Mouse (Mus musculus): Measurements from ENCODE around the gene Fam227b. TPM values are rescaled to one million over a fixed set of nuclear protein-coding genes. Genes with fewer than 3 reads are reported as not detected.
A peak's percentile ranks its signal among the peaks of the same experiment; 100 is the strongest.

Gene Fam227b
- polyA plus RNA-seq, 2 experiments, result not detected

GRCm38 (mm10) chr2:126094616-126095015 lies 57.2 kb downstream of the Fam227b start:
- DNase-seq (ENCODE audit: low spot score) (peak; percentile 18), ATAC-seq (ENCODE audit: low FRiP score, low read depth) (no peak)
- H3K9me3 ChIP-seq (ENCODE audit: control insufficient read depth, low read length), result no peaks in the 10 kb centered on the region
- H3K27me3 ChIP-seq (ENCODE audit: control insufficient read depth, insufficient read depth, low read length), result no peaks in the 10 kb centered on the region
- H3K27ac ChIP-seq (replicated peaks; ENCODE audit: low read depth, low read length), result no peak overlapping the region
- H3K4me1 ChIP-seq (ENCODE audit: control insufficient read depth, insufficient read depth, low read length), result 0 out of 2 replicates have a peak, but pooled peaks cover 8% of the 10 kb centered on the region
- H3K9ac ChIP-seq (ENCODE audit: low read depth, low read length, severe bottlenecking), result no peak overlapping the region
- no peak overlapping the region for H3K4me2 ChIP-seq (replicated peaks; ENCODE audit: low read depth, low read length, severe bottlenecking)
- no peak for TF ChIP-seq POLR2A (IDR thresholded peaks at IDR 0.05; ENCODE audit: borderline replicate concordance, extremely low read depth, insufficient read depth, insufficient read length)
- no peak overlapping the region for H3K4me3 ChIP-seq (replicated peaks; ENCODE audit: low read length)
- 32% methylated on average over 4 of the region's 4 CpGs for WGBS
- H3K36me3 ChIP-seq (ENCODE audit: control insufficient read depth, insufficient read depth, low read length), result no peaks in the 10 kb centered on the region

- DNase-seq (ENCODE audit: low spot score) (no peak), ATAC-seq (ENCODE audit: low FRiP score, low read depth) (no peak)
Observed at GRCm38 (mm10) chr2:126090432-126090831, 61.4 kb downstream of the Fam227b start.

GRCm38 (mm10) chr2:126086187-126086586 lies 65.6 kb downstream of the Fam227b start:
- no peak overlapping the region for H3K4me3 ChIP-seq (replicated peaks; ENCODE audit: low read length)
- DNase-seq (ENCODE audit: low spot score), result no peak
- no peak overlapping the region for H3K4me2 ChIP-seq (replicated peaks; ENCODE audit: low read depth, low read length, severe bottlenecking)
- no peak overlapping the region for H3K27ac ChIP-seq (replicated peaks; ENCODE audit: low read depth, low read length)
- no peaks in the 10 kb centered on the region for H3K4me1 ChIP-seq (ENCODE audit: control insufficient read depth, insufficient read depth, low read length)
- 77% methylated on average over 8 of the region's 8 CpGs for WGBS
- no peaks in the 10 kb centered on the region for H3K9me3 ChIP-seq (ENCODE audit: control insufficient read depth, low read length)
- ATAC-seq (ENCODE audit: low FRiP score, low read depth), result no peak
- TF ChIP-seq POLR2A (IDR thresholded peaks at IDR 0.05; ENCODE audit: borderline replicate concordance, extremely low read depth, insufficient read depth, insufficient read length), result no peak
- no peaks in the 10 kb centered on the region for H3K27me3 ChIP-seq (ENCODE audit: control insufficient read depth, insufficient read depth, low read length)
- H3K9ac ChIP-seq (ENCODE audit: low read depth, low read length, severe bottlenecking), result no peak overlapping the region
- no peaks in the 10 kb centered on the region for H3K36me3 ChIP-seq (ENCODE audit: control insufficient read depth, insufficient read depth, low read length)

More at GRCm38 (mm10) chr2:126090432-126090831, 61.4 kb downstream of the Fam227b start:
- H3K4me3 ChIP-seq (replicated peaks; ENCODE audit: low read length), result no peak overlapping the region
- H3K4me2 ChIP-seq (replicated peaks; ENCODE audit: low read depth, low read length, severe bottlenecking), result no peak overlapping the region
- H3K9me3 ChIP-seq (ENCODE audit: control insufficient read depth, low read length), result no peaks in the 10 kb centered on the region
- no peak overlapping the region for H3K9ac ChIP-seq (ENCODE audit: low read depth, low read length, severe bottlenecking)
- WGBS, result 67% methylated on average over 5 of the region's 5 CpGs
- no peak overlapping the region for H3K27ac ChIP-seq (replicated peaks; ENCODE audit: low read depth, low read length)
- H3K4me1 ChIP-seq (ENCODE audit: control insufficient read depth, insufficient read depth, low read length), result 0 out of 2 replicates have a peak, but pooled peaks cover 8% of the 10 kb centered on the region
- TF ChIP-seq POLR2A (IDR thresholded peaks at IDR 0.05; ENCODE audit: borderline replicate concordance, extremely low read depth, insufficient read depth, insufficient read length), result no peak
- no peaks in the 10 kb centered on the region for H3K27me3 ChIP-seq (ENCODE audit: control insufficient read depth, insufficient read depth, low read length)
- no peaks in the 10 kb centered on the region for H3K36me3 ChIP-seq (ENCODE audit: control insufficient read depth, insufficient read depth, low read length)

- Histone ChIP-seq H3K27ac (replicated peaks; ENCODE audit: low read depth, low read length) (no peak overlapping the region), H3K4me2 (replicated peaks; ENCODE audit: low read depth, low read length, severe bottlenecking) (no peak overlapping the region), H3K36me3 (ENCODE audit: control insufficient read depth, insufficient read depth, low read length) (no peaks in the 10 kb centered on the region), H3K9me3 (ENCODE audit: control insufficient read depth, low read length) (no peaks in the 10 kb centered on the region), H3K4me1 (ENCODE audit: control insufficient read depth, insufficient read depth, low read length) (0 out of 2 replicates have a peak, but pooled peaks cover 3% of the 10 kb centered on the region), H3K4me3 (replicated peaks; ENCODE audit: low read length) (no peak overlapping the region), H3K27me3 (ENCODE audit: control insufficient read depth, insufficient read depth, low read length) (no peaks in the 10 kb centered on the region), H3K9ac (ENCODE audit: low read depth, low read length, severe bottlenecking) (no peak overlapping the region)
- ATAC-seq (ENCODE audit: low FRiP score, low read depth) (no peak), DNase-seq (ENCODE audit: low spot score) (no peak)
- WGBS, result 82% methylated on average over 3 of the region's 3 CpGs
- TF ChIP-seq POLR2A (IDR thresholded peaks at IDR 0.05; ENCODE audit: borderline replicate concordance, extremely low read depth, insufficient read depth, insufficient read length), result no peak
Observed at GRCm38 (mm10) chr2:126084326-126084725, 67.5 kb downstream of the Fam227b start.

GRCm38 (mm10) chr2:126079086-126079485 lies 72.7 kb downstream of the Fam227b start:
- Histone ChIP-seq H3K4me1 (ENCODE audit: control insufficient read depth, insufficient read depth, low read length) (0 out of 2 replicates have a peak, but pooled peaks cover 3% of the 10 kb centered on the region), H3K36me3 (ENCODE audit: control insufficient read depth, insufficient read depth, low read length) (no peaks in the 10 kb centered on the region), H3K4me3 (replicated peaks; ENCODE audit: low read length) (no peak overlapping the region), H3K9ac (ENCODE audit: low read depth, low read length, severe bottlenecking) (no peak overlapping the region), H3K27me3 (ENCODE audit: control insufficient read depth, insufficient read depth, low read length) (no peaks in the 10 kb centered on the region), H3K9me3 (ENCODE audit: control insufficient read depth, low read length) (no peaks in the 10 kb centered on the region), H3K4me2 (replicated peaks; ENCODE audit: low read depth, low read length, severe bottlenecking) (no peak overlapping the region), H3K27ac (replicated peaks; ENCODE audit: low read depth, low read length) (no peak overlapping the region)
- 52% methylated on average over 2 of the region's 2 CpGs for WGBS
- no peak for DNase-seq (ENCODE audit: low spot score)
- no peak for TF ChIP-seq POLR2A (IDR thresholded peaks at IDR 0.05; ENCODE audit: borderline replicate concordance, extremely low read depth, insufficient read depth, insufficient read length)
- ATAC-seq (ENCODE audit: low FRiP score, low read depth), result no peak

- 93% methylated on average over 6 of the region's 6 CpGs for WGBS
- no peak for ATAC-seq (ENCODE audit: low FRiP score, low read depth)
- no peak overlapping the region for H3K9ac ChIP-seq (ENCODE audit: low read depth, low read length, severe bottlenecking)
- H3K36me3 ChIP-seq (ENCODE audit: control insufficient read depth, insufficient read depth, low read length), result no peaks in the 10 kb centered on the region
- no peak for DNase-seq (ENCODE audit: low spot score)
- no peak overlapping the region for H3K27ac ChIP-seq (replicated peaks; ENCODE audit: low read depth, low read length)
- H3K4me3 ChIP-seq (replicated peaks; ENCODE audit: low read length), result no peak overlapping the region
- TF ChIP-seq POLR2A (IDR thresholded peaks at IDR 0.05; ENCODE audit: borderline replicate concordance, extremely low read depth, insufficient read depth, insufficient read length), result no peak
- no peaks in the 10 kb centered on the region for H3K9me3 ChIP-seq (ENCODE audit: control insufficient read depth, low read length)
- no peaks in the 10 kb centered on the region for H3K27me3 ChIP-seq (ENCODE audit: control insufficient read depth, insufficient read depth, low read length)
- 0 out of 2 replicates have a peak, but pooled peaks cover 3% of the 10 kb centered on the region for H3K4me1 ChIP-seq (ENCODE audit: control insufficient read depth, insufficient read depth, low read length)
- H3K4me2 ChIP-seq (replicated peaks; ENCODE audit: low read depth, low read length, severe bottlenecking), result no peak overlapping the region
Observed at GRCm38 (mm10) chr2:126076506-126076905, 75.3 kb downstream of the Fam227b start.

Measured in limb, embryonic 14.5 days (tissue).